Mouse (Mus musculus) ES-Bruce4 (cell line): Measurements from ENCODE around the gene Acvr1b.

Source experiments
- CTCF ChIP-seq: IDR thresholded peaks from one replicate; pipeline ENCODE4 v1.8.1; 2011; ENCODE audit warnings: low read depth, low read length
- EP300 ChIP-seq: IDR thresholded peaks from 2 replicates; pipeline ENCODE4 v1.6.1; 2011; ENCODE audit warnings: low read depth, low read length; ENCODE audit not compliant: insufficient read depth
- POLR2A ChIP-seq: IDR thresholded peaks from one replicate; pipeline ENCODE4 v1.8.1; 2011; ENCODE audit warnings: low read length; ENCODE audit not compliant: insufficient read depth

- TF ChIP-seq CTCF (no peak), EP300 (peak; percentile 85), POLR2A (no peak)
Observed at GRCm38 (mm10) chr15:101233641-101234275, 59.9 kb downstream of the Acvr1b start.
